Mouse (Mus musculus): ENCODE measurements around the gene Kcnd1.
"Not testable (repeated sequence)": the region's sequence is repeated elsewhere in the genome, so short reads cannot be mapped to it uniquely, and the experiment has no call there.

The Kcnd1 gene

DNA sequence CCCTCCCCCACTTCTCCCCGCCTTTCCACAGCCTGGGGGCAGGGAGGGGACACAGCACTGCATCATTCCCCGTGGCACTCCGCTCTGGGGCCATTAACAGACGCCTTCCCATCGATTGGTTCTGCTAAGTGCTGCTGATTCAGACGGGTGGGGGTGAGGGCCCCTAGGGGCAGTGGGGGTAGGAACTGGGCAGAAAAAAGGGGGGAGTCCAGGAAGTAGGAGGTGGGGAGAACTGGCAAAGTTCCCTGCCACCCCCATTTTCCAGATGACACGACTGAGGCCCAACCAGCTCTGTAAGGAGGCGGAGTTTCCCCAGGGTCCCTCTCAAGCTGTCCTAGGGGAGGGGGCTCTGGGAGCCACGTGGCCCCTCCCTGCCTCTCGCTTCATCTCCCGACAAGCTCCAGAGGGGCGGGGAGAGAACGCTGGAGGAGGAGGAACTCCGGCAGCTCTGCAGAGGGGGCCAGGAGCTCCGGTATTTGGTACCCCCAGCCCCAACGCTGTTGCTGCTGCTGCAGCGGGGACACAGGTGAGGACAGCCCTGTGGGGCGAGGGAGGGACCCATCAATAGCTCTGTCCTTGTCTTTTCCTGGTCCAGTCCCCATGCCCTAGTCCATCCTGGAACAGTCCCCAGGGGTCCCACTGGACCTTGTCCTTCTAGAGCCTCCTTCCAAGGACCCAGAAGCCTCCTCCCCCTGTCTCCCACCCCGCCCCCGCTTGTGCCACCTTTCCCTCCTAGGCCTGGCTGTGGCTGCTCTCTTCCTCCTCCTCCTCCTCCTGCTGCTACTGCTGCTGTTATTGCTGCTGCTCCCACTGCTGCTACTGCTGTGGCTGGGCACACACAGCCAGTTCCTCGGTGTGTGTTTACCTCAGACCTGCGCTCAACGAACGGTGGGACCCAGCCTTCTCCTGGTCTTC, at the start of gene Kcnd1:
Gene Kcnd1 (plus strand): TSS at position 425 of the 915 bp plus-strand sequence.
- peak; percentile 37 to 41 for DNase-seq (ENCODE audit: low spot score in 2 of 2)

DNA sequence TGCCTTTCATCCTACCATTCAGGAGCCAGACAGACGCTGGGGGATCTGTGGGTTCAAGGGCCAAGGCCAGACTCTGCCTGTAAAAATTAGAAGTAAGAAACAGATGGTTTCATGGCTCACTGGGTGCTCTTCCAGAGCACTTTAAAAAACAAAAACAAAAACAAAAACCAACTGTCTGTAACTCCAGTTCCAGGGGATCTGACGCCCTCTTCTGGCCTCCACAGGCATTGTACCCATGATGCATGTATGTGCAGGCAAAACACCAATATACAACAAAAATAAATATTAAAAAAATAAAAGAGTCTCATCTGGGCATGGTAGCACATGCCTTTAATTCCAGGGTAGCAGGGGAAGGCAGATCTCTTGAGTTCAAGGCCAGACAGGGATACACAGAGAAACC, 49.3 kb upstream of the Kcnd1 start:
- no peak for DNase-seq (ENCODE audit: low spot score in 2 of 2)

DNA sequence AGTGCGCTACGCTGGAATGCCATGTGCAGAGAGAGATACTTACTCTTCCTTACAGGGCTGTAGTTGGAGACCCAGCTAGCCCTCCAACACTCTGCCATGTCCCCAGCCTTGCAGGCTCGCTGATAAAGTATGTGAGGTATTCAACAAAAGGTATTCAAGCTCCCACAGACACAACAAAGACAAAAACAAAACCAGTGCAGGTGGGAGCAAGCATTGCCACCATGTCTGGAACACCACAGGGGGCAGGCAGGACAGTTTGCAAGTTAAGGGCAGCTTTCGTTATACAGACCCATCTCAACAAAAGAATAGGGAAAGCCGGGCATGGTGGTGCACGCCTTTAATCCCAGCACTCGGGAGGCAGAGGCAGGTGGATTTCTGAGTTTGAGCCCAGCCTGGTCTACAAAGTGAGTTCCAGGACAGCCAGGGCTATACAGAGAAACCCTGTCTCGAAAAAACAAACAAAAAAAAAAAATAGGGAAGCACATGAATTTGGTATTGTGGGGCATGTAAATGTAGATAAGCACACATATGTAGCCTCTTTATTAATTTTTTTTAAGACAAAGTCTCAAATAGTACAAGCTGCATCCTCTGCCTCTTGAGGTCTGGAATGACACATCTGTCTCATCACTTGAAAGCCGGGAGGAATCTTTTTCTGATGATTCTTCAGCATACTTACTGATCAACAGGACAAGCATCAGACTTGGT, 46.4 kb upstream of the Kcnd1 start:
- no peak for DNase-seq (ENCODE audit: low spot score in 2 of 2)

DNA sequence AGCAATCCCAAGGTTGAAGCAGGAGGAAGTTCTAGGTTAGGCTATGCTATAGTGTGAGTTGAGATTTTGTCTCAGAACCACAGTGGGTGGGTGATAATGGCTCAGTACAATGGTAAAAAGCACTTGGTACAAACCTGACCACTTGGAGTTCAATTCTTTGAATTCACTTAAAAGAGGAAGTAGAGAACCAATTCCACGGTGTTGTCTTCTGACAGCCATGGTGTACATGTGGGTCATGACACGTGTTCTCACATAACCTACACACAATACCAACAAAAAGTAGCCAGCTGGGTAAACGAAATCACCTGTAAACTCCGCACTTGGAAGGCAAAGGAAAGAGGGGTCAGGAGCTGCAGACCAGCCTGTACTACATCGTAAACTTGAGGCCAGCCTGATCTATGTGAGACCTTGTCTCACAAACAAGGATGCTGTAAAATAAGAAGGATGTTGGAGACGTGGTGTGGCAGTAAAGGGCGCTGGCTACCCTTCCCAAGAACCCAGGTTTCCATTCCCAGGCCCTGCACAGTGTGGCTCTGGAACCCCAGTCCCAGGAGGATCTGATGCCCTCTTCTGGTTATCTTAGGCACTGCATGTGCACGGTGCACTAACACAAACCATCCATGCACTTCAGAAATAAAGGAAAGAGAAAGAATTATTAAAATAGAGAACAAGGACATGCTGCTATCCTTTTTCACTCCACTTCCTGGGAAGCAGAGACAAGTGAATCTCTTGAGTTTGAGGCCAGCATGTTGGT, 45.6 kb upstream of the Kcnd1 start:
- peak in 1 of 2 experiments; percentile 35 for DNase-seq (ENCODE audit: low spot score in 2 of 2)

DNA sequence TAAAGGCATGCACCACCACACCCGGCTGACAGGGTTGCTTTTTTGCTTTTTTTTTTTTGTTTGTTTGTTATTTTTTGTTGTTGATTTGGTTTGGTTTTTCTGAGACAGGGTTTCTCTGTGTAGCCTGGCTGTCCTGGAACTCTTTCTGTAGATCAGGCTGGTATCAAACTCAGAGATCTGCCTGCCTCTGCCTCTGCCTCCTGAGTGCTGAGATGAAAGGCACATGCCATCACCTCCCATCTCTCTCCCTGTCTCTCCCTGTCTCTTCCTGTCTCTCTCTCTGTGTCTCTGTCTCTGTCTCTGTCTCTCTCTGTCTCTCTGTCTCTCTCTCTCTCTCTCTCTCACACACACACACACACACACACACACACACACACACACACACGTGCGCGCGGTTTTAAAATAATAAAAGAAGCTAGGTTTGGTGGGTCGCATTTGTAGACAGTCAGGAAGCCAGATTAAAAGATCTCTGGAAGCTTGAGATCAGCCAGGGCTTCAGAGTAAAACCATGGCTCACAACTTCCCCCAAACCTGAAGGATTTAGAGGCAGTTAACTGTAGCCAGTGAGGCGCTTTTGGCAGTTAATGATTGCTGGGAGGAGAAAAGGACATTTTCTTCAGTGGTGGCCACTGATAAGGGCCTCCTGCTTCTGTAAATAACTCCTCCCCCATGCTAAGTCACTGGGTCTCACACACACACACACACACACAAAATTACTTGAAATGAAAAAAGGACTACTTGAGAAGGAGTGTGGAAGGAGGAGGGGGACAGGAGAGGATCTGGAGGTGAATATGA, 43.4 kb upstream of the Kcnd1 start:
- DNase-seq (ENCODE audit: low spot score in 2 of 2): no peak

DNA sequence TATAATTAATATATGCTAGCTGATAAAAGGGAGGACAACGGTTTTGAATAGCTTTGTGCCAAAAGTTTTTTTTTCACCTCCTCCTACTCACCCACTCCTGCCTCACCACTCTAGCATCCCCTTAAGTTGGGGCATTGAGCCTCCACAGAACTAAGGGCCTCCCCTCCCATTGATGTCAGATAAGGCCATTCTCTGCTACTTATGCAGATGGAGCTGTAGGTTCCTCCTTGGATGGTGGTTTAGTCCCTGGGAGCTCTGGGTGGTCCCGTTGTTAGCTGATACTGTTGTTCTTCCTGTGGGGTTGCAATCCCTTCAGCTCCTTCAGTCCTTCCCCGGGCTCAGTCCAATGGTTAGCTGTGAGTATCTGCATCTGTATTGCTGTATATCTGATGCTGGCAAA, 42.8 kb upstream of the Kcnd1 start:
- no peak for DNase-seq (ENCODE audit: low spot score in 2 of 2)

DNA sequence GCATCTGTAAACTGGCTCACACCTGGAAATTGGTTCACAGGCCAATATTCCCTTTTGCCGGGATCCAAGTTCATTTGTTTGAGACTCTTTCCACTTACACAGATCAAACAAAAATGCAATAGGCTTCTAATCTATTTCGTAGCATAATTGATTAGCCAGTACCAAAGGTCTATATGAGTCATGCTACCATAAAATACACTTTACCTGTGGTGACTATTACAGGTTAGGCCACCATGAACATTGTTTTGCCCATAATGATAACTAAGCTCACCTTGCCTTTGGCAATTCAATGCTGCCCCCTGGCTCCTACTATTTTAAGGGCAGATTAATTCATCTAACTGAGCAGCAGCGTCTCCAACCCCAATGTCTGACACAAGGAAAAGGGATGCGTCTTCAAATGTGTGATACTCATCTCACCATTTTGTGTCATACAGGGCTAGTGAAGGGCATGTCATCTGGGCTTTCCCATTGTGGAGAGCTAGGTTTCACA, 39.4 kb upstream of the Kcnd1 start:
- no peak for DNase-seq (ENCODE audit: low spot score in 2 of 2)

DNA sequence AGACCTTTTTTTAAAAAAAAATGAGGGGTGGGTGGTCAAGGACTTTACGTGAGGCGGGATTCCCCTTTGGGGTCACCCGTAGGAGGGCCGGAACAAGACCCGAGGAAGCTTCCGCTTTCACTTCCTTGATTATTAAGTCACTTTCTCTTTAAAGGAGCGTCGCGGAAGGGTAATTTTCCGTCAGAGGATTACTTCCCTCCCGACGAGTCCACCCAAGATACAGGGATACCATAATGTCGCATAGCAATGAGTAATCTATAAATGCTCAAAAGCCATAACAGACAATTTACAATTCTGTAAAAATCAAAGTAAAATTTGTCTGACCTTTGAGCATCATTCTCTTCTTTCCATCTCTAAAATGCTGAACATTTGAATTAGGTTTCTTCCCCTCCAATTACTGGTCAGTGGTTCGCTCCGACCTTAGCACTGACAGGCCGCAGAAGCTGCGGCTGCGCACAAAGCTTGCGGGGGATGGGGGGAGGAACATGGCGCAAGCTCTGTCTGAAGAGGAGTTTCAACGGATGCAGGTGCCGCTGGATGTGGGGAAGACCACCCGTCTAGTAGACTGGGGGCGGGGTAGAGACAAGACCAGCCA, 32.5 kb upstream of the Kcnd1 start, which contains the start of gene Gripap1:
Gene Gripap1 (plus strand): TSS at position 224 of the 595 bp plus-strand sequence.
- peak; percentile 38 to 49 for DNase-seq (ENCODE audit: low spot score in 2 of 2)

DNA sequence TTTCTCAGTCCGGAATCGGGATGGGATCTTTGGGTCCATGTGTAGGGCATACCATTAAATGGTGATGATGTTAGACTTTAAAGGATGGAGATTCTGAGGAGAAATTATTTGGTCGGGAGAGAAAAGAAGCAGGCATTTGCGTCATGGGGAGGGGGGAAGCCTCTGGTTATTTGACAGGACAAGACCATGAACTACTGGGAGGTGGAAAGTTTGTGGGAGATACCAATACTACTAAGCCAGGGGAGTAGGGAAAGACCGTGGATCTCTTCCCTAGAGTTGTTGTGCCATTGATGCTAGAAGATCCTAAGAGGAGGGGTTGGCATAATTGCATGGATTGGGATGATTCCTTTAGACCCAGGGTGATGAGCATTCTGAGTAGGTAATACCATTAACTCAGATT, 31.8 kb upstream of the Kcnd1 start:
- DNase-seq (ENCODE audit: low spot score in 2 of 2): no peak

DNA sequence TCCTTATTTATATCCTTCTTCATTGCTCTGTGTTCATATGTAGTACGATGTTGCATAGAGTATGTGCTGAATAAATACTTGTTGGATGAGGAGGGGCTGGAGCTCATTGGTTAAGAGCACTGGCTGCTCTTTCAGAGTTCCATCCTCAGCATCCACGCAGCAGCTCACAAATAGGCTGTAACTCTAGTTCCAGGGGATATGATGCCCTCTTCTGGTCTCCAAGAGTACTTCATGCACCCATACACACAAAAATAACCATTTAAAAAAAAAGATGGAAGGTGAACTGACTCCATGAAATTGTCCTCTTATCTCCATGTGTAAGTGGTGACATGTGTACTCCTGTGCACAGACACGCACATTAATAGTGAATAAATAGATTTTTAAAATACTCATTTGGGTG, 28.7 kb upstream of the Kcnd1 start:
- no peak for DNase-seq (ENCODE audit: low spot score in 2 of 2)

DNA sequence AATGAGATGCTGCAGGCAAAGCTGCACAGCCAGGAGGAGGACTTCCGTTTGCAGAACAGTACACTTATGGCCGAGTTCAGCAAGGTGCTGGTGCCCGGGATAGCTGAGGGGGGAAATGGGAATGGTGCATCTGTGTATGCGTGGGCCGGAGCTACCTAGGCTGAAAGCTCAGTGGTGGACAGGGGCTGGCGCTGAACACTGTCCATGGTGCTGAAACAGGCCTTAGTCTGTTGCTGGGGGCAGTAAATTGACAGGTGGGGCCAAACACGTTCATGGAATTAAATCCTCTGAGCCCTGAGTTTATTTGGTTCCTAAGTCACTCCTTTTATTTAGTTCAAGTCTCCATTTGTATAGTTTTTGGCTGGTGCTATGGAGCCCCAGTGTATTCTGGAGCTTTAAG, 27.1 kb upstream of the Kcnd1 start:
- no peak for DNase-seq (ENCODE audit: low spot score in 2 of 2)

DNA sequence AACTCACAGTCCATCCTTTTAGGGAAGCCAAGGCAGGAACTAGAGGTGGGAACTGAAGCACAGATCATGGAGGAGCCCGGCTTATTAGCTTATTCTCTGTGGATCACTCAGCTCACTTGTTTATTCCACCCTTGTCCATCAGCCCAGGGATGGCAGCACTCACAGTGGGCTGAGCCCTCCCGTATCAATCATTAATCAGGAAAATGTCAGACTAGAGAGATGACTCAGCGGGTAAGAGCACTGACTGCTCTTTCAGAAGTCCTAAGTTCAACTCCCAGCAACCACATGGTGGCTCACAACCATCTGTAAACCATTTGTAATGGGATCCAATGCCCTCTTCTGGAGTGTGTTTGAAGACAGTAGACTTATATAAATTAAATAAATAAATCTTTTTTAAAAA, 24.8 kb upstream of the Kcnd1 start:
- no peak for DNase-seq (ENCODE audit: low spot score in 2 of 2)

DNA sequence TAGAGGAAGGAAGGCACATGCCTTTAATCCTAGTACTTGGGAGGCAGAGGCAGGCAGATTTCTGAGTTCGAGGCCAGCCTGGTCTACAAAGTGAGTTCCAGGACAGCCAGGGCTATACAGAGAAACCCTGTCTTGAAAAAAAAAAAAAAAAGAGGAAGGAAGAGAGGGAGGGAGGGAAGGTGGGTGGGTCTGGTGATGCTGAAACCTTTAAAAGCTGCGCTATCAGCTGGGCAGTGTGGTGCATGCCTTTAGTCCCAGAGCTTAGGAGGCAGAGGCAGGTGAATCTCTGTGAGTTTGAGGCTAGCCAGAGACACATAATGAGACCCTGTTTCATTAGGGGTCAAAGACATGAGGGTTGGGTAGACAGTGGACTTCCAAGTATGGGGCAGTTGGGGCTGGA, 19.9 kb upstream of the Kcnd1 start:
- not testable (repeated sequence) for DNase-seq (ENCODE audit: low spot score in 2 of 2)

DNA sequence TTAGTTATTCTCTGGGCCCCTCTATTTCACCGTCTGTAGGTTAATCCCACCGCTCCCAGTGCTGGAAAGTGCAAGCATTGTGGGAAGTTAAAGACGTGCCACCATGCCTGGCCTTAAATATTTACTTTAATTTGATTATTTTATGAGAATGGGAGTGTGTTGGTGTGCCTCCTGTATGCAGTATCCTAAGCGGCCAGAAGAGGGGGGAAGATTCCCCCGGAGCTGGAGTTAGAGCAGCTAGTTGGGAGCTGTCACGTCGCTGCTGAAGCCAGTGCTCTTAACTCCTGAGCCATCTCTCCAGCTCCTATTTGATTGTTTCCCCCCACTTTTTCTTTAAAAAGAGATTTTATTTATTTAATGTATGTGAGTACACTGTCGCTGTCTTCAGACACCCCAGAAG, 7.1 kb upstream of the Kcnd1 start:
- DNase-seq (ENCODE audit: low spot score in 2 of 2): not testable (repeated sequence)

DNA sequence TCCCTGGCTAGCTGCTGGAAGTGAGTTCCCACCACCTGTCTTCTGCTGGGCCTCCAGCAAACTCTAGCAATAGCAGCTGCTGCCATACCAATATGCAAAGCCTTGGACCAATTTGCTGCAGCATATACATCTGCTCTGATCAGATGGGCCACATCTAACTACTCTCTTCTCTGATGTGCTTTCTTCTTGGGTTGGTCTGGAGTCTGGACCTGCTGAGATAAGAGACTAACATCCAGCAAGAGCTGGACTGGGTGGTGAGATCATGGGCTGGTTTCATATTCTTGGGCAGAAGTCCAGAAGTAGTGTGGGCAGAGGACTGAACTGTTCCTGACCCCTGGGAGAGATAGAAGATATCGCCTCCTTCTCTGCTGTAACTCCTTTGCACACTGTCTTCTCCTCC, 15.1 kb downstream of the Kcnd1 start:
- DNase-seq (ENCODE audit: low spot score in 2 of 2): no peak

DNA sequence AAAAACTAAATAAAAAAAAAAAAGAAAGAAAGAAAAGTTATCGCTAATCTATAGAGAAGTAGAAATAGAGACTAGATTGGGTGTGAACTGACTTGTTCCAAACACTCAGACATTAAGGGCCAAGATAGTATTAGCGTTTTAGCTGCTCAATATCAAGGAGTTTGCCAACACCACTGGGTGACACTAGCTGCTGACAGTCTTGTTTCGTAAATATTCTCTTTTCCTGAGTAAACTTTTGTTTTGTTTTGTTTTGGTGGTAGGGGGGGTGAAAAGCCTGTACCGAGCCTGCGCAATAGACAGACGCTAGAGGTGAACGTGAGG, 18.7 kb downstream of the Kcnd1 start:
- DNase-seq (ENCODE audit: low spot score in 2 of 2): no peak

DNA sequence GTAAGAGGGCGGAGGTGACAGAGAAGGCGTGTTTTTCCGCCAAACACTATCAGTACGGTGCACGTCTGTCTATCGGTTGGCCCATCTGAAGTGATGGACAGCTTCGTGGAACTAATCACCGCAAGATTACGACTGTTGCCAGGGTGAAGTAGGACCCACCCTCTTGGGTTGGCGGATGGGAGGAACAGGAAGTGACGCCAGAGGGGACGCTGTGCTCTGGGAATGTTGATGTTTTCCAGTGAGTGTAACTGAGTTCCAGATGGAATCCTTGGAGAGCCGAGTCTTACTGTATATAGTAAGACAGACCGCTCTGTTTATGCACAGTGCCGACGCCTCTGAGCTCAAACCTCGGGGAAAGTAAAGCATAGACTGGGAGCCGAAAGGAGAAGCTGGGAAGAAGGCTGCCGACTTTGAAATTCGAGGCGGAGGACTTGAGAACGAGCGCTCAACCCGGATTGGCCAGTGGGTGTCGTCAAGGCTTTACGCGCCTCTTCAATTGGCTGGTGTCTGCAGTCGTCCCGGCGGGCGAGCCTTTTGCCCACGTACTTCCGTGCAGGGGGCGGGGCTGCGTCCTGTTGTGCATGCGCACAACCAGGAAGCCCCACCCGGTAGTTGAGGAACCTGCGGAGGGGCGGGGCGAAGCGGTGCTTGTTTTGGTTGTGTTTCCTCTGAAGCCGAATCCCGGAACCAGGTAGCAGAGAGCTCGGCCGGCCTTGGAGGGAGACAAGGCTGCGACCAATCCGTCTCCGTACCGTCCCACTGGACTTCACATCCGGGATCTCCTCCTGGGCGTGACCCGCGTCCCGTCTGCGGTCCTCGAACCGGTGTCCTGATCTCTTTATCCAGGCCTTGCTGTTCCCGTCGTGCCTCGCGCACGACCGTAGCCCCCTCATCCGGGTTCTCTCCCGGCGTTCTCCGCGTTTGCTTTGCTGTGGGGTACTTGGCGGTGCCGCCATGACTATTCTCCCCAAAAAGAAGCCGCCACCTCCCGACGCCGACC, 19.4 kb downstream of the Kcnd1 start, which contains the start of gene Otud5:
Gene Otud5 (plus strand): TSS at position 202 of the 1,000 bp plus-strand sequence.
- peak; percentile 90 to 93 for DNase-seq (ENCODE audit: low spot score in 2 of 2)

DNA sequence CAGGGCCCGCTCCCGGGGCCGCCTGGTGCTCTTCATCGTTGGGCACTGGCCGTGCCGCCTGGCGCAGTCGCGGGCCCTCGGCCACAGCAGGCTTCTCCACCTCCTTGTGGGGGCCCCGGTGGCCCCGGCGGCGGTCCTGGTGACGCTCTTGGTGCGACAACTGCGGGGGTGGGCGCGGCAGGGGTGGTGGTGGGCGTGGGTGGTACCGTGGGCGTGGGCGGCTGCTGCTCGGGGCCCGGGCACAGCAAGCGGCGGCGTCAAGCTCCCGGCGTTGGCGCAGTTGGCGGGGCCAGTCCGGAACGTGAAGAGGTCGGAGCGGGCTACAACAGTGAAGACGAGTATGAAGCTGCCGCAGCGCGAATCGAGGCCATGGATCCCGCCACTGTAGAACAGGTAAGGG, 20.2 kb downstream of the Kcnd1 start:
- no peak for DNase-seq (ENCODE audit: low spot score in 2 of 2)

DNA sequence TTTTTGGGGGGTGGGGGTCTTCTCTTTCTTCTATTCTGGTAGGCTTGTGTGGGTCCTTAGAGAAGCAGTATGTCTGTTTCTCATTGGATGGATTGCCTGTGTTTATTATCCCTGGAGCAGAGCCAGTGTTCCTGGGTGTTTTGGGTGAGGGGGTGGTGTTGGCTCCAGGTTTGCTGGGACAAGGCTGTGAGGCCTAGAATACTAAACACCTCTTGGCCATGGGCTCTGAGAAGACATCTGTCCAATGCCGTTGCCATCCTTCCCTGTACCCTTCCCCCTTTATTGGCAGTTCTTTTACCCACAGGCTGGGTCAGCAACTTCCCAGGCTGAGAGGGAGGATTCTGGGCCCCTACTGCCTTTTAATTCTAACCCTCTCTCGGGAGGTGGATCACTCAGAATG, 25.8 kb downstream of the Kcnd1 start:
- DNase-seq (ENCODE audit: low spot score in 2 of 2): no peak

DNA sequence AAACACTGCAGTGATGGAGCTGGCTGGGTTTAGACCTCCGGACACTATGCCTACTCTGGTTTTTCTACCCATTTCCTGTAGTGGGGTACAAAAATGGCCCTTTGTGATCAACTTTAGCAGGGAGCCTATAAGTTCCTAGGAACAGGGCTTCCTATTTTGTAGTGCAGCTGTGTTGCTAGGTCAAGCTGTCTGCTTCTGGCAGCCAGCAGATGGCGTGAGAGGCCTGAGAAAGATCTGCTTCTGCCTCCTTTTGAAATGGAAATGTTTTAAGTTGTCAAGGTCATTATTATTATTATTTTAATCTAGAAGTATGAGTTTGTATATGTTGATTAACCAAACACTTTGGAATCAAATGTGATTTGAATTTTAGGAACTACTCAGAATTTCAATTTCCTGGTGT, 32.5 kb downstream of the Kcnd1 start:
- DNase-seq (ENCODE audit: low spot score in 2 of 2): no peak

All from frontal cortex, postnatal 14 days (tissue).